Mouse (Mus musculus): ENCODE data around the gene Atoh7. TPM values are rescaled to one million over a fixed set of nuclear protein-coding genes. Genes with fewer than 3 reads are reported as not detected.

Atoh7 gene
- not detected for polyA plus RNA-seq (2014; fragmentation: Illumina TruSeq; extraction: RNeasy Lipid Tissue Mini Kit (QIAGEN cat#74804); ENCODE audit: low read depth, low replicate concordance)

GRCm38 (mm10) chr10:63099521-63099920, at the start of gene Atoh7:
Gene Atoh7 (plus strand): TSS chr10:63099651.

GRCm38 (mm10) chr10:63059862-63060261, 39.6 kb upstream of the Atoh7 start, which contains the start of gene Pbld1:
Gene Pbld1 (plus strand): TSS chr10:63060162.

Other genes with a start within 250 kb of the Atoh7 start
- gene Tet1, start 190.7 kb upstream of the Atoh7 start, polyA plus RNA-seq (2014; fragmentation: Illumina TruSeq; extraction: RNeasy Lipid Tissue Mini Kit (QIAGEN cat#74804); ENCODE audit: low read depth, low replicate concordance), result 0.49 TPM
- 7.6 TPM for gene Slc25a16, start 179.0 kb upstream of the Atoh7 start, polyA plus RNA-seq (2014; fragmentation: Illumina TruSeq; extraction: RNeasy Lipid Tissue Mini Kit (QIAGEN cat#74804); ENCODE audit: low read depth, low replicate concordance)
- 6.2 TPM for gene Dna2, start 152.6 kb upstream of the Atoh7 start, polyA plus RNA-seq (2014; fragmentation: Illumina TruSeq; extraction: RNeasy Lipid Tissue Mini Kit (QIAGEN cat#74804); ENCODE audit: low read depth, low replicate concordance)
- gene Rufy2, start 119.4 kb upstream of the Atoh7 start, polyA plus RNA-seq (2014; fragmentation: Illumina TruSeq; extraction: RNeasy Lipid Tissue Mini Kit (QIAGEN cat#74804); ENCODE audit: low read depth, low replicate concordance), result 3.9 TPM
- gene Hnrnph3, start 75.4 kb upstream of the Atoh7 start, polyA plus RNA-seq (2014; fragmentation: Illumina TruSeq; extraction: RNeasy Lipid Tissue Mini Kit (QIAGEN cat#74804); ENCODE audit: low read depth, low replicate concordance), result 201 TPM
- gene Pbld2, start 75.3 kb upstream of the Atoh7 start, polyA plus RNA-seq (2014; fragmentation: Illumina TruSeq; extraction: RNeasy Lipid Tissue Mini Kit (QIAGEN cat#74804); ENCODE audit: low read depth, low replicate concordance), result 1.8 TPM
- 0.71 TPM for gene Pbld1, start 39.5 kb upstream of the Atoh7 start, polyA plus RNA-seq (2014; fragmentation: Illumina TruSeq; extraction: RNeasy Lipid Tissue Mini Kit (QIAGEN cat#74804); ENCODE audit: low read depth, low replicate concordance)
- 0.85 TPM for gene Mypn, start 104.3 kb downstream of the Atoh7 start, polyA plus RNA-seq (2014; fragmentation: Illumina TruSeq; extraction: RNeasy Lipid Tissue Mini Kit (QIAGEN cat#74804); ENCODE audit: low read depth, low replicate concordance)
- 518 TPM for gene Herc4, start 144.2 kb downstream of the Atoh7 start, polyA plus RNA-seq (2014; fragmentation: Illumina TruSeq; extraction: RNeasy Lipid Tissue Mini Kit (QIAGEN cat#74804); ENCODE audit: low read depth, low replicate concordance)